Mouse (Mus musculus) liver, adult 2 months (tissue): ENCODE measurements around the gene E130308A19Rik.

Experiments used
- CTCF ChIP-seq: fragments of 200-500 bp; IDR thresholded peaks from 2 replicates; pipeline ENCODE4 v1.5.1; 2011; ENCODE audit warnings: low read depth, low read length, control low read depth
- POLR2A ChIP-seq: fragments of 200-500 bp; IDR thresholded peaks from 2 replicates; pipeline ENCODE4 v1.6.1; 2011; ENCODE audit warnings: low read length, control low read depth; ENCODE audit not compliant: insufficient read depth; ENCODE audit errors: extremely low read depth

GRCm38 (mm10) chr4:59709321-59709720 is 83.3 kb downstream of the E130308A19Rik start:
- TF ChIP-seq CTCF (peak; percentile 33), POLR2A (no peak)
